Mouse (Mus musculus) forebrain, embryonic 14.5 days (tissue): ENCODE measurements around the gene Slc38a6. TPM values are rescaled to one million over a fixed set of nuclear protein-coding genes. Genes with fewer than 3 reads are reported as not detected.
A peak's percentile ranks its signal among the peaks of the same experiment; 100 is the strongest.

Source experiments
- ATAC-seq: fragments of 200-750 bp; cut with Nextera tagmentation; 2 replicates; pipeline ENCODE4 v1.8.0; 2017; ENCODE audit warnings: mild to moderate bottlenecking, moderate library complexity
- DNase-seq: peaks from one replicate; pipeline ENCODE4 v3.0.0-alpha.2; 2015; ENCODE audit warnings: low spot score
- H3K27ac ChIP-seq: fragments of 300-500 bp; sonication (generic); 2 replicates; pipeline ENCODE4 v1.5.1; 2014; ENCODE audit warnings: low read depth, mild to moderate bottlenecking, control low read depth, low read length, moderate library complexity
- H3K27me3 ChIP-seq: fragments of 300-500 bp; sonication (generic); replicated peaks from 2 replicates; pipeline ENCODE4 v1.6.1; 2014; ENCODE audit warnings: low read length, control low read depth, mixed read lengths; ENCODE audit not compliant: control insufficient read depth, insufficient read depth
- H3K36me3 ChIP-seq: fragments of 300-500 bp; sonication (generic); 2 replicates; pipeline ENCODE4 v1.6.1; 2014; ENCODE audit warnings: low read length, control low read depth; ENCODE audit not compliant: control insufficient read depth, insufficient read depth
- H3K4me1 ChIP-seq: fragments of 300-500 bp; sonication (generic); 2 replicates; pipeline ENCODE4 v1.6.1; 2014; ENCODE audit warnings: antibody characterized with exemption, low read length, control low read depth; ENCODE audit not compliant: control insufficient read depth, insufficient read depth
- H3K4me2 ChIP-seq: fragments of 300-500 bp; sonication (generic); 2 replicates; pipeline ENCODE4 v1.6.1; 2014; ENCODE audit warnings: mild to moderate bottlenecking, control low read depth, low read length
- H3K4me3 ChIP-seq: fragments of 300-500 bp; sonication (generic); 2 replicates; pipeline ENCODE4 v1.5.1; 2014; ENCODE audit warnings: low read depth, low read length, control low read depth
- H3K9ac ChIP-seq: fragments of 300-500 bp; sonication (generic); 2 replicates; pipeline ENCODE4 v1.6.1; 2014; ENCODE audit warnings: mild to moderate bottlenecking, low read length, control low read depth, moderate library complexity
- H3K9me3 ChIP-seq: fragments of 300-500 bp; sonication (generic); replicated peaks from 2 replicates; pipeline ENCODE4 v1.6.1; 2016; ENCODE audit warnings: low read length, control low read depth, mixed read lengths; ENCODE audit not compliant: control insufficient read depth
- WGBS: fragments of 180-500 bp; shearing (Covaris S2); extraction: QIAGEN DNeasy Blood & Tissue Kit; methylation state at CpG from one replicate; pipeline ENCODE4 v1.1.7; 2014; 5-methylcytosine and 5-hydroxymethylcytosine counted together
- polyA plus RNA-seq: library from polyadenylated mRNA; unstranded; fragments of >200 nt; fragmentation: Nextera tagmentation; extraction: Ambion mirVana; gene quantifications from 2 replicates; pipeline ENCODE4 v1.2.1, GENCODE M21; 2014

Gene Slc38a6
- polyA plus RNA-seq, 1 experiment from 2014 or later, result 5.4 TPM

- no peaks in the 10 kb centered on the region for H3K36me3 ChIP-seq
- ATAC-seq, result no peak
- H3K27me3 ChIP-seq, result no peaks in the 10 kb centered on the region
- H3K9ac ChIP-seq, result no peak overlapping the region
- 51% methylated on average over 5 of the region's 5 CpGs for WGBS
- H3K9me3 ChIP-seq, result no peaks in the 10 kb centered on the region
- no peak for DNase-seq
- H3K4me3 ChIP-seq, result no peak overlapping the region
- no peak overlapping the region for H3K4me2 ChIP-seq
- H3K4me1 ChIP-seq, result peaks cover 4% of the 10 kb centered on the region
- H3K27ac ChIP-seq, result no peak overlapping the region
These were observed 70.7 kb downstream of the Slc38a6 start for GRCm38 (mm10) chr12:73357311-73357710.

- H3K4me3 ChIP-seq, result no peak overlapping the region
- H3K27ac ChIP-seq, result no peak overlapping the region
- ATAC-seq, result no peak
- DNase-seq, result no peak
- H3K36me3 ChIP-seq, result no peaks in the 10 kb centered on the region
- H3K9ac ChIP-seq, result no peak overlapping the region
- H3K27me3 ChIP-seq, result no peaks in the 10 kb centered on the region
- WGBS, result 89% methylated on average over 3 of the region's 3 CpGs
- H3K9me3 ChIP-seq, result no peaks in the 10 kb centered on the region
- H3K4me2 ChIP-seq, result no peak overlapping the region
- peaks cover 4% of the 10 kb centered on the region for H3K4me1 ChIP-seq
These were observed 71.2 kb downstream of the Slc38a6 start for GRCm38 (mm10) chr12:73357736-73358135.

GRCm38 (mm10) chr12:73358640-73359039 lies 72.1 kb downstream of the Slc38a6 start:
- Histone ChIP-seq H3K27ac (no peak overlapping the region), H3K36me3 (no peaks in the 10 kb centered on the region), H3K9ac (no peak overlapping the region), H3K27me3 (no peaks in the 10 kb centered on the region), H3K4me2 (no peak overlapping the region), H3K9me3 (no peaks in the 10 kb centered on the region), H3K4me1 (peaks cover 4% of the 10 kb centered on the region), H3K4me3 (no peak overlapping the region)
- ATAC-seq (no peak), DNase-seq (no peak)
- WGBS, result 93% methylated on average over 2 of the region's 2 CpGs

- Histone ChIP-seq H3K9me3 (no peaks in the 10 kb centered on the region), H3K27ac (no peak overlapping the region), H3K9ac (no peak overlapping the region), H3K27me3 (no peaks in the 10 kb centered on the region), H3K4me2 (no peak overlapping the region), H3K4me1 (peaks cover under 1% of the 10 kb centered on the region), H3K4me3 (no peak overlapping the region), H3K36me3 (no peaks in the 10 kb centered on the region)
- 83% methylated on average over 4 of the region's 4 CpGs for WGBS
- no peak for ATAC-seq
- DNase-seq, result no peak
These were observed 72.9 kb downstream of the Slc38a6 start for GRCm38 (mm10) chr12:73359520-73359919.

- Histone ChIP-seq H3K27ac (no peak overlapping the region), H3K4me1 (no peaks in the 10 kb centered on the region), H3K9ac (no peak overlapping the region), H3K4me3 (no peak overlapping the region), H3K27me3 (no peaks in the 10 kb centered on the region), H3K36me3 (no peaks in the 10 kb centered on the region), H3K9me3 (no peaks in the 10 kb centered on the region), H3K4me2 (no peak overlapping the region)
- ATAC-seq (no peak), DNase-seq (no peak)
- 85% methylated on average over 11 of the region's 11 CpGs for WGBS
These were observed 74.6 kb downstream of the Slc38a6 start for GRCm38 (mm10) chr12:73361201-73361600.

GRCm38 (mm10) chr12:73363401-73363800 lies 76.8 kb downstream of the Slc38a6 start:
- Histone ChIP-seq H3K9me3 (no peaks in the 10 kb centered on the region), H3K9ac (no peak overlapping the region), H3K4me3 (no peak overlapping the region), H3K36me3 (no peaks in the 10 kb centered on the region), H3K4me2 (no peak overlapping the region), H3K27ac (no peak overlapping the region), H3K4me1 (no peaks in the 10 kb centered on the region), H3K27me3 (no peaks in the 10 kb centered on the region)
- DNase-seq (no peak), ATAC-seq (no peak)
- 92% methylated on average over 6 of the region's 6 CpGs for WGBS

- Histone ChIP-seq H3K36me3 (no peaks in the 10 kb centered on the region), H3K9me3 (no peaks in the 10 kb centered on the region), H3K27ac (no peak overlapping the region), H3K27me3 (no peaks in the 10 kb centered on the region), H3K4me2 (no peak overlapping the region), H3K4me1 (no peaks in the 10 kb centered on the region), H3K9ac (no peak overlapping the region), H3K4me3 (no peak overlapping the region)
- DNase-seq (no peak), ATAC-seq (no peak)
- WGBS, result 86% methylated on average over 3 of the region's 3 CpGs
These were observed 77.4 kb downstream of the Slc38a6 start for GRCm38 (mm10) chr12:73363956-73364355.

- Histone ChIP-seq H3K9ac (no peak overlapping the region), H3K27me3 (no peaks in the 10 kb centered on the region), H3K9me3 (no peaks in the 10 kb centered on the region), H3K27ac (no peak overlapping the region), H3K4me3 (no peak overlapping the region), H3K4me2 (no peak overlapping the region), H3K4me1 (no peaks in the 10 kb centered on the region), H3K36me3 (no peaks in the 10 kb centered on the region)
- ATAC-seq, result no peak
- DNase-seq, result no peak
- WGBS, result 88% methylated on average over 7 of the region's 7 CpGs
These were observed 80.0 kb downstream of the Slc38a6 start for GRCm38 (mm10) chr12:73366581-73366980.

GRCm38 (mm10) chr12:73367460-73368079 lies 81.0 kb downstream of the Slc38a6 start:
- no peaks in the 10 kb centered on the region for H3K27me3 ChIP-seq
- 45% methylated on average over 20 of the region's 20 CpGs for WGBS

More at GRCm38 (mm10) chr12:73367460-73368079, 81.0 kb downstream of the Slc38a6 start:
- H3K27ac ChIP-seq, result no peak overlapping the region
- DNase-seq (peak; percentile 24), ATAC-seq (0 out of 2 replicates have a peak, but pooled peaks have one; percentile 46)
- no peaks in the 10 kb centered on the region for H3K9me3 ChIP-seq
- H3K4me3 ChIP-seq, result no peak overlapping the region
- no peaks in the 10 kb centered on the region for H3K36me3 ChIP-seq
- no peak overlapping the region for H3K4me2 ChIP-seq
- H3K9ac ChIP-seq, result no peak overlapping the region
- H3K4me1 ChIP-seq, result no peaks in the 10 kb centered on the region
